13 mouse cellular contexts compared by ENCODE assay signal in the genomic region with DNA sequence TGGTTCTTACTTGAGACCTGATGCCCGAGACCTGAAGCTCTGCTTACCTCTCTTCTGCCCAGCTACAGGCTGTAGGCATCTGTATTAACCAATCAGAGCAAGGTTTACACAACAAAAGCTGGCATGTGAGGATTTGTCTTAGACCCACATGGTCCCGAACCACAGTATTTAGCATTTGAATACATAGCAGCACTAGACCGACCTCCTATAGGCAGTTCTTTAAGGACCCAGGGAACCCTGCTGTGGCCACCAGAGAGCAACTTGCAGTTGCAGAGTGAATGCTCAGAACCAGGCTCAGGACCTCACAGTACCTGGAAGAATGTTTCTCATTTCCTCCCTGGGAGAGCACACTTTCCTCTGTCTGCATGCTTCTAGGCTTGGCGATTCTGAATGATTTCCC.
"Had no signal": no experiment of that assay in that cellular context is flagged by ENCODE, and none has a peak within 500 bp of the region (broad histone marks: within the 10 kb centered on the region; RNA-seq: fewer than 3 reads in every experiment).

No protein-coding gene starts in this region.

- H3K27ac ChIP-seq: layer of hippocampus, adult 2 months; limb, embryonic 10.5 days; liver, embryonic 15.5 days; neural tube, embryonic 12.5 days had no signal

- H3K9me3 ChIP-seq: limb, embryonic 10.5 days; liver, embryonic 15.5 days had no signal

- H3K36me3 ChIP-seq: limb, embryonic 10.5 days; liver, embryonic 15.5 days; neural tube, embryonic 12.5 days had no signal

- H3K27me3 ChIP-seq: liver, embryonic 15.5 days; neural tube, embryonic 12.5 days had no signal

- H3K9ac ChIP-seq: liver, embryonic 15.5 days; neural tube, embryonic 12.5 days had no signal

- H3K4me2 ChIP-seq: liver, embryonic 11.5 days; liver, embryonic 15.5 days; neural tube, embryonic 12.5 days had no signal

- H3K4me1 ChIP-seq: limb, embryonic 10.5 days; liver, embryonic 15.5 days; neural tube, embryonic 12.5 days had no signal

- DNase-seq: kidney, postnatal 10 days; kidney, postnatal 4 days; lung, adult 2 months; lung, postnatal 36 days; spleen, adult 18-20 months; thymus, adult 18-20 months; thymus, postnatal 14 days had no signal

- ATAC-seq: lung, postnatal 0 days had no signal

- H3K4me3 ChIP-seq: layer of hippocampus, adult 2 months; limb, embryonic 10.5 days; liver, embryonic 15.5 days; neural tube, embryonic 12.5 days had no signal
